Mouse (Mus musculus) adrenal gland, postnatal 25 days (tissue): ENCODE measurements around the gene Adam12. TPM values are rescaled to one million over a fixed set of nuclear protein-coding genes. Genes with fewer than 3 reads are reported as not detected.

Experiments used
- DNase-seq: peaks from one replicate; pipeline ENCODE4 v3.0.0; 2021; ENCODE audit warnings: mixed read lengths
- total RNA-seq: library from RNA; stranded (reverse); gene quantifications from 2 replicates; pipeline ENCODE4 v1.2.3, GENCODE M21; 2021

Gene Adam12
- total RNA-seq, 1 experiment from 2014 or later, result 10.2 TPM

- peak; percentile 77 for DNase-seq
Observed at GRCm38 (mm10) chr7:134224741-134225612, 7.0 kb downstream of the Adam12 start.

GRCm38 (mm10) chr7:134224421-134224740, 7.6 kb downstream of the Adam12 start:
- DNase-seq, result no peak

GRCm38 (mm10) chr7:134223444-134224161, 8.3 kb downstream of the Adam12 start:
- peak; percentile 86 for DNase-seq

- no peak for DNase-seq
Observed at GRCm38 (mm10) chr7:134207956-134208355, 24.0 kb downstream of the Adam12 start.

GRCm38 (mm10) chr7:134193089-134193488, 38.9 kb downstream of the Adam12 start:
- no peak for DNase-seq

- DNase-seq, result no peak
Observed at GRCm38 (mm10) chr7:134190101-134190500, 41.8 kb downstream of the Adam12 start.

- DNase-seq, result peak; percentile 20
Observed at GRCm38 (mm10) chr7:134188565-134188964, 43.4 kb downstream of the Adam12 start.

GRCm38 (mm10) chr7:134187946-134188345, 44.0 kb downstream of the Adam12 start:
- no peak for DNase-seq

- no peak for DNase-seq
Observed at GRCm38 (mm10) chr7:134186497-134186896, 45.4 kb downstream of the Adam12 start.

GRCm38 (mm10) chr7:134185751-134186150, 46.2 kb downstream of the Adam12 start:
- no peak for DNase-seq

GRCm38 (mm10) chr7:134181717-134182116, 50.2 kb downstream of the Adam12 start:
- DNase-seq, result no peak

- no peak for DNase-seq
Observed at GRCm38 (mm10) chr7:134181056-134181455, 50.9 kb downstream of the Adam12 start.

GRCm38 (mm10) chr7:134177051-134177450, 54.9 kb downstream of the Adam12 start:
- no peak for DNase-seq

GRCm38 (mm10) chr7:134175201-134175600, 56.7 kb downstream of the Adam12 start:
- DNase-seq, result no peak

- DNase-seq, result no peak
Observed at GRCm38 (mm10) chr7:134173442-134174090, 58.4 kb downstream of the Adam12 start.

- DNase-seq, result peak; percentile 6
Observed at GRCm38 (mm10) chr7:134170180-134170910, 61.6 kb downstream of the Adam12 start.

- no peak for DNase-seq
Observed at GRCm38 (mm10) chr7:134169780-134170179, 62.2 kb downstream of the Adam12 start.

GRCm38 (mm10) chr7:134167586-134167985, 64.4 kb downstream of the Adam12 start:
- no peak for DNase-seq

GRCm38 (mm10) chr7:134163751-134164150, 68.2 kb downstream of the Adam12 start:
- no peak for DNase-seq

GRCm38 (mm10) chr7:134162886-134163285, 69.1 kb downstream of the Adam12 start:
- DNase-seq, result no peak

- DNase-seq, result no peak
Observed at GRCm38 (mm10) chr7:134159608-134160007, 72.3 kb downstream of the Adam12 start.

- DNase-seq, result no peak
Observed at GRCm38 (mm10) chr7:134151330-134151729, 80.6 kb downstream of the Adam12 start.
